Mouse (Mus musculus) kidney, adult 8-10 months (tissue): ENCODE results near the gene Rps23.

ENCODE experiments used
- DNase-seq, 2 experiments: peaks; one replicate each; pipeline ENCODE4 v3.0.0; 2022

The Rps23 gene

GRCm38 (mm10) chr13:90935852-90936251, 13.1 kb downstream of the Rps23 start:
- no peak for DNase-seq

- no peak for DNase-seq
Observed at GRCm38 (mm10) chr13:90939192-90939591, 16.4 kb downstream of the Rps23 start.

DNA sequence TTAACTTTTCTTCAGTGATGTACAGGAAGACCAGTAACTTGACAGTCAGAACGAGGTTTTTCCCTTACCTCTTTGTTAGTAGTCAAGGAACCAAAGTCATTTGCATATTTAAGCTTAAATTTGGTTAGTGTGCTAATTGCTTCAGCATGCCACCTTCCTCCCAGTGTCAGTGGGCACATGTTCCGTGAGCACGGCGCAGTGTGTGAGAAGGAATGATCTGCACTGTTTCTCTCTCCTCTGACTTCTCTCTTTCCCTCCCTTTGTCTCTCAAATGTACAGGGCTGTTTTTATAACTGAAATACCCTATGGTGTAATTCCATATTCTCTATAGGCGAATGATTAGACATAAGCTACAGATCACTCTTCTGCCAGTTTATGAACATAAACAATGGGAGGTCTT, 16.8 kb downstream of the Rps23 start:
- DNase-seq = no peak

DNA sequence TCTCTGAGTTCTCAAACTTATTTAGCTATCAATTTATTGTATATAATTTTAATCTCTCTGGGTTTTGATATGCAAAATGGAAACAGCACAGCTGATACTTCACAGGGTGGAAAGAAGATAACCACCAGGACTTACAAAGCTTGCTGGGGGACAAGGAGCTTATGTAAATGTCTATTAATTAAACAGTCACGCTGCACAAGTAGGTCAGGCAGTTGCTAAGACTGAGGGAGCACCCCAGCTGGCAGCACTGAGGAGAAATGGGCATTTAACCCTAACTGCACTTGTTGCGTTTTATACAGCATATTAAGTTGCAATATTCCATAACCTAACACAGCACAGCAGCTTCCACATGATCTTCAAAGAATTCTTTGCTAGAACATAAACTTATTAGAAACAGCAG, 36.1 kb downstream of the Rps23 start:
- peak in 1 of 2 experiments; percentile 15 for DNase-seq

GRCm38 (mm10) chr13:90960591-90960990, 37.8 kb downstream of the Rps23 start:
- DNase-seq = no peak

DNA sequence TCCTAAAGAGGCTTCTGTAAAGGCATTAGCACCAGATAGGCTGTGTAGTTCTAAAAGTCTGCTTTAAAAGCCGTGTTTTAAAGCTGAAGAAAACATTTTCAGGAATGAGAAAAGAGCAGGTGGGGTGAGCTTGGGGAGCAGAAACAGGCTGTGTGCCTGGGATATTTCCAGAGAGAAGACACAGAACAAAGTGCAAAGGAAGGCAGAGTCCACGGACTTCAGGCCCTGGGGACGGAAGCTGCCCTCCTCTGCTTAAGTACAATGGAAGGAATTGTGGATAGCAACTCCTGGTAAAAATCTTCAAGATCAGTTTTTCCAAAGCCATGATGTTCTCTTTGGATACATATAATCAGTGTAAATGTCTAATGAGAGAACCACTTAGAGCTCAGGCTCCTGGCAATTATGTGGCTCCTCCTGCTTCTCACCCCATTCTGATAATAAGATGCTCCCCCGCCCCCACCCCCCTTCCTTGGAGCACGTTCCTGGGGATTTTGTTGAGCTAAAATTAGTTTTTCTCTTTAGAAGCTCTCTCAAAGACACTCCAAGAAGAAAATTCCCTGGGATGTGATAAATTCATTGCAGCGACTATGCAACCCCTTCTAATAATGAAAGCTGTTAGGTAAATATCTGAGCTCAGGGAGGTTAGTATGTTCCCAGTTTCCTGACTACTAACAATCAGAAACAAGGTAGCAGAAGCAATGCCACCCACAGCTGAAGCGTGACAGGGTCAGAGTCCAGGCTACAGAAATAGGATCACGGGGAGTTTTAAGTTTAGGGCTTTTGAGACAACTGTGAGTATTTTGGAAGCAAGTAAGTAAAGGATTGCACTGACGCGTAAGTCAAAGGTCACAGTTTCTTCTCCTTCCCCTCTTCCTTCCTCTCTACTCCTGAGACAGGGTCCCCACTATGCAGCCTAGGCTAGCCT, 40.3 kb downstream of the Rps23 start:
- peak; percentile 64 to 67 for DNase-seq

DNA sequence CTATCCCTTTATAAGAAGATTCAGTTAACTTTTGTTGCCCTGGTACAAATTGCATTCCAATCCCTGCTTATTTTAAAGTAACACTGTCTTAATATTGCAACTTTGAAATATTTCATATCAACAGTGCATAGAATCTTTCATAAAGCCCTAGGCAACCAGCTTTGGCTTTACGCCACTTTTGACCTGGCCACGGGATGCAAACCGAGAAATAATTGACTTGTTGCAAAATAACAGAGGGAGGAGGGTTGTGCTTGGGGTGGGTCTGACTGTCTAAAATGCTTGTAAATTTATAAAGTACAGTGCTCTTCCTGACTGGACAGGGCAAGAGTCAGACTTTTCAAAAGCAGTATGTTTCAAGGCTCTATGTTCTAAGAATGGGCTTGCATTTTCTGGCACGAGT, 41.8 kb downstream of the Rps23 start:
- peak; percentile 57 to 59 for DNase-seq

DNA sequence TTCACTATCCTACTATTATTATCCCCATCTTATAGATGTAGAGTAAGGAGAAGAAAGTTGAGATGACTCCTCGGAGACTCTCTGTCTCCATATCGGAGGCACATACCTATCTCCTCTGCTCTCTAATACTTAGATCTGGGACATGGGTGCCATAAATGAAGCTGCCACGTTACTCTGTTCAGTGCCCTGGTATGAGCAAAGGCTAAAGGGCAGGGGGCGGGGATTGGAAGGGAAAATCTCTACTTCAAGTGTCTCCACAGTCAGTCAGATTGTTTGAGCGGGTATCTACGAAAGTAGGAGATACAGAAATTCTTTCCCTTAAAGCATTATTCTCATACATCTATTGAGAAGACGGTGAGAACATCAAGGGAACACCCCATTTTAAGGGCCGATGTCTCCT, 43.2 kb downstream of the Rps23 start:
- DNase-seq = peak; percentile 73 to 78

DNA sequence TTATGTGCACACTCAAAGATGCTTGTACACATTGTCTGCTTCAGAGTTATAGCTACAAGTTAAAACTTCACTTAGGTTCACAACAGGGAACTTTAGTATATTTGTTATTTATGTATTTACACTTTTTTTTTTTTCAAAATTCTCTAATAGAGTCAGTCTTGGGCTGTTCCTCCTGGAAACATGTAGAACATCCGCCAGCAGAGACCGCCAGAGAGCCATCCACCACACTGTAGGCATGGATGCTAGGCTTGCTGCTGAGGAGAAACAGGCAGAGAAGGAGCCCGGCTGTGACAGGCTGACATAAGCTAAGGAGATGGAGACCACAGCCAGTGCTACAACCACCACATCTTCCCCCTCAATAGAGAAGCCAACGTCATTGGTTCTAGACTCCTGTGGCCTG, 44.7 kb downstream of the Rps23 start:
- DNase-seq = peak; percentile 64 to 89

DNA sequence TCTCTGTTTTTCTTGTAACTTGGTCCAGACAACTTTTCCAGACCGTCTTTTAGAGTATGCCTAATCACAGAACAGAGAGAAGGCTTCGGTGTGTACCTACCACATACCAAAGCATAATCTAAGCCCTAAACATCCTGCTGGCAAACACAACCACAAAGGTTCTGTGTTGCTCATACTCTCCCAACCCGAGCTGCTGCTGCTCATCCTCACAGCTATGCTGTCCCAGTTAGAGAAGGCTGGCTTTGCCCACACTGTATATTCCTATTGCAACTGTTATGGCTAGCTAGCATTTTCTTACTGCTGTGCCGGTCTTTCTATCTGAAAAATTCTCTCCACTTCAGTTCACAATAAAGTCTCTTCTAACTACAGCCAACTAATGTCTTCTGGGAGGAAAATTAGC, 46.2 kb downstream of the Rps23 start:
- no peak for DNase-seq

DNA sequence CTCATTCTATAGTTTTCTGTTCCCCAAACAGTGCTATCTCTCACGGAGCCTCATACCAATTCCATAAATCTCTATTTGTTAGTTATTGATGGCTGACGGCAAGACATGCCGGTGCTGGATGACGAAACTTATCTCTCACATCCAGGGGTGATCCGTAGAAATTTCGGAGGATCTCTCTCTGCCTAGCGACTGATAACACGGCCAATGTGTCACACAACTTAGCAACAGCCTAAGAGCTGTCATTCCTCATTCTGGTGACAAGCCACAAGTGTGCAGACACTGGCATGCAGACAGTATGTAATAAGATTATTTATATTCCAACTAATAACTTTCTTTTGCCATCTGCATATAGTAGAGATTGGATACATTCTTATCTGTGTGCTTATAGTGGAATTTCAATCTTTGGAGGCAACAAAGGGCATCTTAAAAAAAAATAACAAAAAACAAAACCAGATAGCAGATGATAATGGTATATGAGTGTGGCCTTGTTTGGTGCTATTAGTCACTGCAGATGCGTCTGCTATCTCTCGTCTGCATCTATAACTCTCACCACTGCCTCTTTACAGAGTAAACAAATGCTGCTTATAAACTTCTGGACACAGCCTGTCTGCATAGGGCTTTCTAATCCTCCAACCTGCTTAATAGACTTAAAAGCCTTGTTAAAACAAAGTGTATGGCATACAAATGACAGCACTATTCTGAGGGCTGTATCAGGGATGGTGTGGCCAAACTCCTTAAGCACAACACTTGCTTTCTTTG, 47.7 kb downstream of the Rps23 start:
- no peak for DNase-seq

DNA sequence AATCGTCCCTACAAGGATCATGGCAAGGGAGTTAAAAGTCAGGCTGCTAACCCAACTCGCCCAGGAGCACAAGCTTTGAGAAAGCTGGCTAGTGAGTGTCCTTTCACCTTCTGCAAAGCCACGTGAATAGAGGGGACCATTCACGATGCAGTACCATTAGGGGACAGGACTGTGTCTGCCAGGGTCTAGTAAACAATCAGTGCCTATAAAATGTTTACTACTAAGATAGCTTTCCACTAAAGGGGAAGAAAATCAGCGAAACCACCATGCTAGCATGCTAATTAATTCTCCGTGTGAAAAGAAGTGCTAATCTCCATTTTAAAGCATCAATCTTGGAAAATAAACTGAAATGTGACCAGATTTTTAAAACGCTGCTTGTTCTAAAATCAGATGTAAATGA, 50.7 kb downstream of the Rps23 start:
- no peak for DNase-seq
